Mouse (Mus musculus) embryonic facial prominence, embryonic 11.5 days (tissue): ENCODE results near the gene Arl1. TPM values are rescaled to one million over a fixed set of nuclear protein-coding genes. Genes with fewer than 3 reads are reported as not detected.

ENCODE experiments used
- ATAC-seq: fragments of 200-750 bp; cut with Nextera tagmentation; replicated peaks from 2 replicates; pipeline ENCODE4 v1.8.0; 2017; ENCODE audit warnings: low read depth; ENCODE audit not compliant: insufficient number of reproducible peaks, low FRiP score, low TSS enrichment
- DNase-seq: peaks from one replicate; pipeline ENCODE4 v3.0.0-alpha.2; 2015; ENCODE audit warnings: low spot score
- H3K27ac ChIP-seq: fragments of 300-500 bp; sonication (generic); replicated peaks from 2 replicates; pipeline ENCODE4 v1.5.1; 2014; ENCODE audit warnings: mild to moderate bottlenecking, low read depth, low read length, control low read depth
- H3K27me3 ChIP-seq: fragments of 300-500 bp; sonication (generic); 2 replicates; pipeline ENCODE4 v1.6.1; 2014; ENCODE audit warnings: mild to moderate bottlenecking, low read length, moderate library complexity, mixed read lengths; ENCODE audit not compliant: control insufficient read depth, insufficient read depth
- H3K36me3 ChIP-seq: fragments of 300-500 bp; sonication (generic); replicated peaks from 2 replicates; pipeline ENCODE4 v1.6.1; 2014; ENCODE audit warnings: low read depth, mild to moderate bottlenecking, low read length, moderate library complexity, mixed read lengths; ENCODE audit not compliant: control insufficient read depth, insufficient read depth
- H3K4me1 ChIP-seq: fragments of 300-500 bp; sonication (generic); 2 replicates; pipeline ENCODE4 v1.6.1; 2014; ENCODE audit warnings: low read length, mixed read lengths; ENCODE audit not compliant: control insufficient read depth, insufficient read depth
- H3K4me2 ChIP-seq: fragments of 300-500 bp; sonication (generic); 2 replicates; pipeline ENCODE4 v1.6.1; 2014; ENCODE audit warnings: low read depth, mild to moderate bottlenecking, control low read depth, low read length, moderate library complexity
- H3K4me3 ChIP-seq: fragments of 300-500 bp; sonication (generic); 2 replicates; pipeline ENCODE4 v1.5.1; 2014; ENCODE audit warnings: low read depth, low read length, control low read depth
- H3K9ac ChIP-seq: fragments of 300-500 bp; sonication (generic); replicated peaks from 2 replicates; pipeline ENCODE4 v1.6.1; 2014; ENCODE audit warnings: mild to moderate bottlenecking, control low read depth, low read length
- H3K9me3 ChIP-seq: fragments of 300-500 bp; sonication (generic); replicated peaks from 2 replicates; pipeline ENCODE4 v1.6.1; 2016; ENCODE audit warnings: mild to moderate bottlenecking, low read length, inconsistent platforms, mixed read lengths; ENCODE audit not compliant: control insufficient read depth
- whole genome bisulfite sequencing: fragments of 180-500 bp; shearing (Covaris S2); extraction: QIAGEN DNeasy Blood & Tissue Kit; methylation state at CpG from one replicate; pipeline ENCODE4 v1.1.7; 2014; 5-methylcytosine and 5-hydroxymethylcytosine counted together
- polyA plus RNA-seq: library from polyadenylated mRNA; unstranded; fragments of >200 nt; fragmentation: Nextera tagmentation; extraction: Ambion mirVana; gene quantifications from 2 replicates; pipeline ENCODE4 v1.2.1, GENCODE M21; 2014

Gene Arl1
- 192 and 196 TPM in 2 replicates for polyA plus RNA-seq

GRCm38 (mm10) chr10:88730571-88731495 lies at the start of gene Arl1:
Gene Arl1 (plus strand): TSS chr10:88730858.
- Histone ChIP-seq H3K4me2 (peak within 1 kb of the TSS; percentile 80), H3K9me3 (no peaks in the 10 kb centered on the region), H3K27me3 (no peaks in the 10 kb centered on the region), H3K9ac (peak within 1 kb of the TSS; percentile 78), H3K4me1 (no peaks in the 10 kb centered on the region), H3K4me3 (peak within 1 kb of the TSS; percentile 70), H3K36me3 (no peaks in the 10 kb centered on the region), H3K27ac (peak within 1 kb of the TSS; percentile 36)
- ATAC-seq (peak; percentile 92), DNase-seq (peak; percentile 91)
- under 1% methylated on average over 65 of the region's 65 CpGs for WGBS

- H3K27me3 ChIP-seq = no peaks in the 10 kb centered on the region
- H3K4me2 ChIP-seq = no peak overlapping the region
- H3K4me1 ChIP-seq = no peaks in the 10 kb centered on the region
- no peak overlapping the region for H3K27ac ChIP-seq
- DNase-seq (no peak), ATAC-seq (no peak)
- H3K9me3 ChIP-seq = no peaks in the 10 kb centered on the region
- no peak overlapping the region for H3K9ac ChIP-seq
- 83% methylated on average over 4 of the region's 4 CpGs for WGBS
- no peak overlapping the region for H3K4me3 ChIP-seq
- H3K36me3 ChIP-seq = no peaks in the 10 kb centered on the region
These were observed 47.6 kb upstream of the Arl1 start for GRCm38 (mm10) chr10:88682904-88683563.

GRCm38 (mm10) chr10:88684925-88685324 lies 45.7 kb upstream of the Arl1 start, which contains the start of gene Spic:
Gene Spic (minus strand): TSS chr10:88685015.
- Histone ChIP-seq H3K4me2 (no peak within 1 kb of the TSS), H3K36me3 (no peaks in the 10 kb centered on the region), H3K4me1 (no peaks in the 10 kb centered on the region), H3K9me3 (no peaks in the 10 kb centered on the region), H3K27ac (no peak within 1 kb of the TSS), H3K27me3 (no peaks in the 10 kb centered on the region), H3K9ac (no peak within 1 kb of the TSS), H3K4me3 (no peak within 1 kb of the TSS)
- WGBS = 70% methylated on average over 5 of the region's 5 CpGs
- DNase-seq (no peak), ATAC-seq (no peak)

GRCm38 (mm10) chr10:88700938-88701337 lies 29.7 kb upstream of the Arl1 start:
- no peak for DNase-seq
- H3K4me3 ChIP-seq = no peak overlapping the region
- H3K27me3 ChIP-seq = no peaks in the 10 kb centered on the region
- no peak for ATAC-seq
- no peak overlapping the region for H3K27ac ChIP-seq
- WGBS = 74% methylated on average over 6 of the region's 6 CpGs
- no peak overlapping the region for H3K9ac ChIP-seq
- H3K4me1 ChIP-seq = no peaks in the 10 kb centered on the region
- no peaks in the 10 kb centered on the region for H3K36me3 ChIP-seq
- no peaks in the 10 kb centered on the region for H3K9me3 ChIP-seq
- H3K4me2 ChIP-seq = no peak overlapping the region

GRCm38 (mm10) chr10:88708671-88709523 lies 21.8 kb upstream of the Arl1 start:
- no peak for DNase-seq
- Histone ChIP-seq H3K36me3 (no peaks in the 10 kb centered on the region), H3K9me3 (no peaks in the 10 kb centered on the region), H3K4me1 (no peaks in the 10 kb centered on the region), H3K4me2 (no peak overlapping the region), H3K9ac (no peak overlapping the region), H3K4me3 (no peak overlapping the region), H3K27me3 (no peaks in the 10 kb centered on the region), H3K27ac (no peak overlapping the region)
- 69% methylated on average over 10 of the region's 10 CpGs for WGBS
- ATAC-seq = no peak

- 77% methylated on average over 6 of the region's 6 CpGs for WGBS
- no peak overlapping the region for H3K9ac ChIP-seq
- no peaks in the 10 kb centered on the region for H3K9me3 ChIP-seq
- no peak overlapping the region for H3K4me2 ChIP-seq
- H3K4me1 ChIP-seq = no peaks in the 10 kb centered on the region
- H3K27me3 ChIP-seq = no peaks in the 10 kb centered on the region
- DNase-seq (no peak), ATAC-seq (no peak)
- no peak overlapping the region for H3K4me3 ChIP-seq
- no peak overlapping the region for H3K27ac ChIP-seq
- H3K36me3 ChIP-seq = no peaks in the 10 kb centered on the region
These were observed 18.3 kb upstream of the Arl1 start for GRCm38 (mm10) chr10:88712359-88712758.

GRCm38 (mm10) chr10:88714744-88715143 lies 15.9 kb upstream of the Arl1 start:
- H3K9ac ChIP-seq = no peak overlapping the region
- H3K4me1 ChIP-seq = no peaks in the 10 kb centered on the region
- H3K4me3 ChIP-seq = no peak overlapping the region
- H3K9me3 ChIP-seq = no peaks in the 10 kb centered on the region
- no peak for ATAC-seq
- H3K36me3 ChIP-seq = no peaks in the 10 kb centered on the region
- H3K4me2 ChIP-seq = no peak overlapping the region
- whole genome bisulfite sequencing = 88% methylated on average over 4 of the region's 4 CpGs
- no peak for DNase-seq
- H3K27me3 ChIP-seq = no peaks in the 10 kb centered on the region
- no peak overlapping the region for H3K27ac ChIP-seq
